Mouse (Mus musculus) spleen, postnatal 10 days (tissue): ENCODE measurements around the gene Cxadr.

Experiments
- DNase-seq, 2 experiments: peaks; one replicate each; pipeline ENCODE4 v3.0.0; 2021 to 2022; ENCODE audit warnings: low spot score in 2 of 2

Gene Cxadr

GRCm38 (mm10) chr16:78301183-78301830 lies at the start of gene Cxadr:
Cxadr (plus strand) TSS chr16:78301489.
- peak in 1 of 2 experiments; percentile 29 for DNase-seq

- DNase-seq = no peak
These were observed 42.3 kb upstream of the Cxadr start for GRCm38 (mm10) chr16:78258989-78259388.

GRCm38 (mm10) chr16:78260070-78260879 lies 41.0 kb upstream of the Cxadr start:
- DNase-seq = no peak

- no peak for DNase-seq
These were observed 39.8 kb upstream of the Cxadr start for GRCm38 (mm10) chr16:78261520-78261919.

- DNase-seq = no peak
These were observed 36.7 kb upstream of the Cxadr start for GRCm38 (mm10) chr16:78264442-78265150.

- DNase-seq = peak in 1 of 2 experiments; percentile 54
These were observed 36.1 kb upstream of the Cxadr start for GRCm38 (mm10) chr16:78265151-78265590.

- DNase-seq = no peak
These were observed 35.5 kb upstream of the Cxadr start for GRCm38 (mm10) chr16:78265826-78266225.

GRCm38 (mm10) chr16:78267453-78267852 lies 33.8 kb upstream of the Cxadr start:
- no peak for DNase-seq

- DNase-seq = no peak
These were observed 33.1 kb upstream of the Cxadr start for GRCm38 (mm10) chr16:78268167-78268566.

- no peak for DNase-seq
These were observed 26.3 kb upstream of the Cxadr start for GRCm38 (mm10) chr16:78274825-78275455.

GRCm38 (mm10) chr16:78277567-78277966 lies 23.7 kb upstream of the Cxadr start:
- no peak for DNase-seq

GRCm38 (mm10) chr16:78280093-78280881 lies 21.0 kb upstream of the Cxadr start:
- no peak for DNase-seq

- no peak for DNase-seq
These were observed 18.1 kb upstream of the Cxadr start for GRCm38 (mm10) chr16:78283231-78283630.

- no peak for DNase-seq
These were observed 7.2 kb upstream of the Cxadr start for GRCm38 (mm10) chr16:78294051-78294450.

- DNase-seq = peak in 1 of 2 experiments; percentile 18
These were observed 6.5 kb upstream of the Cxadr start for GRCm38 (mm10) chr16:78294606-78295275.

GRCm38 (mm10) chr16:78295601-78296000 lies 5.7 kb upstream of the Cxadr start:
- no peak for DNase-seq

- no peak for DNase-seq
These were observed 5.2 kb upstream of the Cxadr start for GRCm38 (mm10) chr16:78296114-78296513.

- DNase-seq = peak in 1 of 2 experiments; percentile 22
These were observed 765 bp downstream of the Cxadr start for GRCm38 (mm10) chr16:78301831-78302677.

- no peak for DNase-seq
These were observed 1.4 kb downstream of the Cxadr start for GRCm38 (mm10) chr16:78302678-78303050.
